Mouse (Mus musculus): ENCODE measurements around the gene Scamp2.

Scamp2 gene

GRCm38 (mm10) chr9:57597929-57598382, 37.2 kb downstream of the Scamp2 start:
- DNase-seq, result peak; percentile 41 to 53

GRCm38 (mm10) chr9:57598851-57599563, 38.3 kb downstream of the Scamp2 start:
- peak in 1 of 2 experiments; percentile 37 for DNase-seq

GRCm38 (mm10) chr9:57600620-57601352, 40.0 kb downstream of the Scamp2 start:
- peak in 1 of 2 experiments; percentile 63 for DNase-seq

- DNase-seq, result peak; percentile 73 to 82
These were observed 40.6 kb downstream of the Scamp2 start for GRCm38 (mm10) chr9:57601353-57601706.

- DNase-seq, result peak; percentile 22 to 48
These were observed 41.4 kb downstream of the Scamp2 start for GRCm38 (mm10) chr9:57602098-57602497.

GRCm38 (mm10) chr9:57604875-57605274, 44.1 kb downstream of the Scamp2 start:
- no peak for DNase-seq

- DNase-seq, result no peak
These were observed 44.8 kb downstream of the Scamp2 start for GRCm38 (mm10) chr9:57605503-57605902.

- DNase-seq, result peak in 1 of 2 experiments; percentile 47
These were observed 45.6 kb downstream of the Scamp2 start, which contains the start of gene Cplx3 for GRCm38 (mm10) chr9:57606139-57606851. TSS of gene Cplx3 (minus strand) at chr9:57606281.

GRCm38 (mm10) chr9:57609803-57610202, 49.1 kb downstream of the Scamp2 start:
- no peak for DNase-seq

- DNase-seq, result peak; percentile 76 to 82
These were observed 49.6 kb downstream of the Scamp2 start for GRCm38 (mm10) chr9:57610359-57610826.

GRCm38 (mm10) chr9:57612587-57612986, 51.8 kb downstream of the Scamp2 start:
- DNase-seq, result no peak

GRCm38 (mm10) chr9:57613975-57614374, 53.2 kb downstream of the Scamp2 start:
- no peak for DNase-seq

GRCm38 (mm10) chr9:57614786-57615185, 54.0 kb downstream of the Scamp2 start:
- DNase-seq, result no peak

GRCm38 (mm10) chr9:57617556-57618169, 56.9 kb downstream of the Scamp2 start:
- peak; percentile 55 for DNase-seq

- no peak for DNase-seq
These were observed 58.1 kb downstream of the Scamp2 start for GRCm38 (mm10) chr9:57618854-57619253.

- no peak for DNase-seq
These were observed 59.9 kb downstream of the Scamp2 start, which contains the start of gene Lman1l for GRCm38 (mm10) chr9:57620674-57621073. TSS of gene Lman1l (minus strand) at chr9:57620774.

- DNase-seq, result no peak
These were observed 63.6 kb downstream of the Scamp2 start for GRCm38 (mm10) chr9:57624295-57624694.

- DNase-seq, result no peak
These were observed 65.1 kb downstream of the Scamp2 start for GRCm38 (mm10) chr9:57625674-57626500.

GRCm38 (mm10) chr9:57627191-57627590, 66.4 kb downstream of the Scamp2 start:
- no peak for DNase-seq

- DNase-seq, result no peak
These were observed 67.1 kb downstream of the Scamp2 start for GRCm38 (mm10) chr9:57627892-57628291.

GRCm38 (mm10) chr9:57628717-57629116, 68.0 kb downstream of the Scamp2 start:
- DNase-seq, result no peak
